Mouse (Mus musculus) Muller cell, postnatal 12 days (primary cell): Measurements from ENCODE around the gene Ntn5.

Experiments used
- DNase-seq: peaks from one replicate; pipeline ENCODE4 v3.0.0-alpha.2; 2015; ENCODE audit errors: inconsistent ontology term

Ntn5 gene

GRCm38 (mm10) chr7:45712022-45712757, 28.4 kb downstream of the Ntn5 start:
- DNase-seq = peak; percentile 49

DNA sequence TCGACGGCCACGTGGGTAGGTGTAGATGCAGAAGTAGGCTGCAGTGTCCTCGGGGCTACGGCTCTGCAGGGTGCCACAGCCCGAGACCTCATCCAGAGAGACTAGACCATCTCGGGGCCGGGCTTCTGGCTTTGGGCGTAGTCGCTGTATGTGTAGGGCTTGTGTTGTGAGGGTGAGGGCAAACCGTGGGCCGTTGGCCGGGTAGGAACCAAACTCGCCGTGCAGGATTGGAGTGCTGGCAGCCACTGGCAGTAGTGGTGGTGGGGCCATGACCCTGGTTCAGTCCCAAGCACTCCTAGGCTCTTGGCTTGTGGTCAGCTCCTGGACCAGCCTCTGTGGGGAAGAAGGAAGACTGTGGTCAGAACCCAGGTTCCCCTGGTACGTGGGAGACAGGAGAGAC, 29.6 kb downstream of the Ntn5 start:
- DNase-seq = no peak

DNA sequence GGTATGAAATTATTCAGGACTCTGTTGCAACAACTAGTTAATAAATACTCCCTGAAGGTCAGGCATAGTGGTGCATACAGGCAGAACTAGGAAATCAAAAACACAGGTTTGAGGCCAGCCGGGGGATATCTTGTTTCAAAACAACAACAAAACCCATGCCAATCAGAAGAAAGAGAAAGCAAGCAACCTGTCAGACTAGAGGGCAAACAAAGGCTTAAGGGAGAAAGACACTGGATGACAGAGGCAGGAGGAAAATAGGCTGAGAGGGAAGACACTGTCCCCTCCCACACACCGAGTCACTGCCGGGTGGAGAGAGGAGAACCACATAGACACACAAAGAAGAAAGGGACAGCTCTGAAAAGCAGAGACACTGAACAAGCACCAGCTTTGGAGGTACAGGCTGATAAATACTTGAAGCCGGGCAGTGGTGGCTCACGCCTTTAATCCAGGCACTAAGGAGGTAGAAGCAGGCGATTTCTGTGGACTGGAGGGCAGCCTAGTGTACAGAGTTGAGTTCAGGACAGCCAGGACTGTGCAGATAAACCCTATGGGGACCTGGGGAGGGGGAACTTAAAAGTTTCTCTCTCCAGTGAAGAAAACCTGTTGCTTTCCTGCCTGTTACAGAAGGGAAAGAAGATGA, 30.2 kb downstream of the Ntn5 start:
- DNase-seq = no peak

GRCm38 (mm10) chr7:45714630-45715089, 30.8 kb downstream of the Ntn5 start:
- DNase-seq = no peak

GRCm38 (mm10) chr7:45715090-45715708, 31.4 kb downstream of the Ntn5 start, which contains the start of gene Rpl18:
Rpl18 (plus strand) TSS chr7:45715457.
- peak; percentile 98 for DNase-seq

DNA sequence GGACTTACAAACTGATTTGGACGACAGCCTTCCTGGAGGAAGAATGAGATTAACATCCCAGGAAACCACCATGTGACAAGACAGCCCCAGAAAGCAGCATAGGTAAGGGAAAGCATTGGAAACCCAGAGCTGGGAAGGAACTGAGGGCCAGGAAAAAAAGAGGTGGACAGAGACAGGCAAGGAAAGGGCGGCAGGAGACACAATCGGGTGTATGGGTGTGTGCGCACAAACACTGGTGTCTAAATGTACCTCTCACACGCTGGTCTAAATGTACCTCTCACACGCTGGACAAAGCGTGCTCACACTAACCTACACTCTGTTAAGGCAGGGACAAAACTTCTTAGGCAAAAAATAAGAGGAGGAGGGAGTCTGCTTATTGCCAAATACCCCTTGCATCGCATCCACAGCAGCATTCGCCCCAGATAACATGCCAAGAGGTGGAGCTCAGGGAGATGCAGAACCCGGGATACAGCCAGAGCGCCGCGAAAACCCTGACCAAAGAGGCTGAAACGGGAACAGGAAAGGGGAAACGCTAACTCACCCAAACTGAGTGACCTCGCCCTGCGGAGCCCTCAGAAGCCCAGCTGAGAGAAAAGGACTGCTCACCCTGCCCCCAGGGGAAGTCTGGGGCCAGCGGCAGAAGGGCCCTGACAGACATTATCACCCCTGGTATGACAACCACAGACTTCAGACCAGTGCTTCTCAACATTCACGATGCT, 32.1 kb downstream of the Ntn5 start:
- no peak for DNase-seq

GRCm38 (mm10) chr7:45716460-45716857, 32.6 kb downstream of the Ntn5 start:
- DNase-seq = no peak

GRCm38 (mm10) chr7:45716952-45717917, 33.4 kb downstream of the Ntn5 start:
- no peak for DNase-seq

GRCm38 (mm10) chr7:45717918-45718297, 34.1 kb downstream of the Ntn5 start, which contains the start of gene Sphk2:
Sphk2 (minus strand) TSS chr7:45718002.
- peak; percentile 98 for DNase-seq

DNA sequence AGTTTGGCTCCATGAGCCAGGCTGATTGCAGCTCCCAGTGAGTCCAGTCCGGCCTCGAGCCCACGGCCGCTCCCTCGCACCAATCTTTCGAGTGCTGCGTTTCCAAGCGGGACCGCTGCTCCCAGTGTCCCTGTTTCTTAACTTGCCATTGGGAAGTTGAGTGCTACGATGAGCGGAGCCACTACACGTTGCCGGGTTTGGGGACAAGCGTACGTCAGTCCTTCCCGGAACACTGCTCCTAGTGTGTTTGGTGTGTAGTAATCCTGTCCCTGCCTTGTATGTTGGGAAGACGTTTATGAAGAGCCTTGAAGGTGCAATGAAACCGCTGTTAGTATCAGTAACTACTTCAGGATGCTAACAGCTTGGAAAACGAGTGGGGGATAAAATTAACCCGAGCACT, 34.5 kb downstream of the Ntn5 start:
- DNase-seq = no peak

- DNase-seq = no peak
Observed at GRCm38 (mm10) chr7:45719180-45719579, 35.4 kb downstream of the Ntn5 start.

- DNase-seq = no peak
Observed at GRCm38 (mm10) chr7:45719738-45720412, 36.1 kb downstream of the Ntn5 start.

GRCm38 (mm10) chr7:45720413-45721233, 36.8 kb downstream of the Ntn5 start, which contains the start of gene Fam83e:
Fam83e (plus strand) TSS chr7:45721212.
- DNase-seq = no peak

DNA sequence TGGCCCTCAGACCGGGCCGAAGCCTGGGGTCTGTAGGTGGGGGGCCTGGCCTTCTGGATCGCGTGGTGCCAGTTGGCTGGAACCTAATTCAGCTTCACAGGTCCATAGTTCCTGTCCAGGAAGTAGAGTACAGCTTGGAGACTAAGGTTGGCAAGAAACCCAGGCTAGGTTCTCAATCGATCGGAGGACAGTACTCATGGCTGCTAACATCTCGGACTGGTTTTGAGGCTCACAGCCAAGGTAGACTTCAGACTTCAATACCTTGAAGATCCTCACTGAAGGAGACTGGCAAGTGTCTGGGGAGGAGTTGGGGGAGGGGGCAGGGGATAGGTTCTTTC, 37.4 kb downstream of the Ntn5 start:
- DNase-seq = no peak

- DNase-seq = no peak
Observed at GRCm38 (mm10) chr7:45721642-45722347, 38.0 kb downstream of the Ntn5 start.

DNA sequence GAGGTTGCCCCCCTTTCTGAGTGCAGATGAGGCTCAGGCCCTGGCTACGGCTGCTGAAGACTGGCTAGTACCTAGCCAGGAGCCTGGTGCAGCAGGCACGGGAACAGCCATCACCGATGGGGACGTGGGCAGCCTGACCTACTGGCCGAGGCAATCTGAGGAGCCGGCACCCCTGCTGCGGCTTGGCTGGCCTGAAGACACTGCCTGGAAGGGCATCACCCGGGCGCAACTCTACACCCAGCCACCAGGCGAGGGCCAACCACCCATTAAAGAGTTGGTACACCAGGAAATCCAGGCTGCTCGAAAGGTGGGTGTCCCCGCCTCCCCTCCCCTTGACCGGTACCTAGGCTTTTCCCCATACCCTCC, 38.5 kb downstream of the Ntn5 start:
- no peak for DNase-seq

DNA sequence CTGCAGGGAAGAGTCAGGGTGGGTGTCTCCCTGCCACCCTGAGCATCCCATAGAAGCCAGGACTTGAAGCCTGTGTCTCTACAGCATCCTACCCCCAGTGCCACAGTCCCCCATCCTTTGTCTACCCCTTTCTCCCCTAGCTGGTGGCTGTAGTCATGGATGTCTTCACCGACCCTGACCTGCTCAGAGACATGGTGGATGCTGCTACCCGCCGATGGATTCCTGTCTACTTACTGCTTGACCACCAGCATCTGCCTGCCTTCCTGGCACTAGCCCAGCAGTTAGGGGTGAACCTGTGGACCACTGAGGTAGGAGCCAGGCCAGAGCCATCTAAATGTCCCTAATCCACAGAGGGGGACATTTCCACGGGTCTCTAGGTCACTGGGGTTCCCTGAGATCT, 39.5 kb downstream of the Ntn5 start:
- DNase-seq = no peak

- no peak for DNase-seq
Observed at GRCm38 (mm10) chr7:45723781-45724180, 40.0 kb downstream of the Ntn5 start.

DNA sequence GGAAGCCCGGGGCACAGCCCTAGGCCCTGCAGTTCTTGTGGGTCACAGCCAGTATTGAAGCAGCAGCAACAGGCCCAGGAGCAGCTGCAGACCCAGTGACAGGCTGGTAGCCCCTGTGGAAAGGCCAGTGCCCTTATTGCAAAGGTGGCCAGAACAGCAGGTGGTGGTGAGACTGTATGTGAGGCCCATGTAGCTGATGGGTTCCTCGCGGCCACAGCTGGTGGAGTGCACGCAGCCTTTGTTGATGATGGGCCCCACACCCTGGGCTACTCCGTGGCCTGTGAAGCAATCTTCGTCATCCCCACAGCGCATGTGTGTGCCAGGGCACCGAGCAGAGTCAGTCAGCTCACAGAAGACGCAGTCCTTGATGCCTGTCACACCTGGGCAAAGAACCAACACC, 41.3 kb downstream of the Ntn5 start:
- no peak for DNase-seq
